Mouse (Mus musculus): ENCODE measurements around the gene Gcsam.

Gcsam gene

GRCm38 (mm10) chr16:45644380-45644779 is 34.2 kb downstream of the Gcsam start:
- no peak for DNase-seq (ENCODE audit: low spot score in 2 of 2)

- no peak for DNase-seq (ENCODE audit: low spot score in 2 of 2)
These were observed 41.3 kb downstream of the Gcsam start for GRCm38 (mm10) chr16:45651497-45651896.

- no peak for DNase-seq (ENCODE audit: low spot score in 2 of 2)
These were observed 43.1 kb downstream of the Gcsam start for GRCm38 (mm10) chr16:45653009-45653933.

GRCm38 (mm10) chr16:45653934-45654332 is 43.8 kb downstream of the Gcsam start, which contains the start of gene BC016579:
TSS of gene BC016579 (minus strand) at chr16:45654068.
- no peak for DNase-seq (ENCODE audit: low spot score in 2 of 2)

- DNase-seq (ENCODE audit: low spot score in 2 of 2) = no peak
These were observed 44.3 kb downstream of the Gcsam start for GRCm38 (mm10) chr16:45654465-45654864.

- DNase-seq (ENCODE audit: low spot score in 2 of 2) = no peak
These were observed 47.5 kb downstream of the Gcsam start for GRCm38 (mm10) chr16:45657574-45658159.

GRCm38 (mm10) chr16:45658248-45658647 is 48.1 kb downstream of the Gcsam start:
- DNase-seq (ENCODE audit: low spot score in 2 of 2) = no peak

GRCm38 (mm10) chr16:45659596-45659995 is 49.4 kb downstream of the Gcsam start:
- DNase-seq (ENCODE audit: low spot score in 2 of 2) = no peak

- no peak for DNase-seq (ENCODE audit: low spot score in 2 of 2)
These were observed 52.2 kb downstream of the Gcsam start for GRCm38 (mm10) chr16:45662381-45662780.

- no peak for DNase-seq (ENCODE audit: low spot score in 2 of 2)
These were observed 56.0 kb downstream of the Gcsam start for GRCm38 (mm10) chr16:45666136-45666535.

GRCm38 (mm10) chr16:45668178-45668577 is 58.0 kb downstream of the Gcsam start:
- no peak for DNase-seq (ENCODE audit: low spot score in 2 of 2)

GRCm38 (mm10) chr16:45670005-45670404 is 59.8 kb downstream of the Gcsam start:
- no peak for DNase-seq (ENCODE audit: low spot score in 2 of 2)

All from cerebellum, postnatal 4 days (tissue).